Mouse (Mus musculus): Measurements from ENCODE around the gene Bicral. TPM values are rescaled to one million over a fixed set of nuclear protein-coding genes. Genes with fewer than 3 reads are reported as not detected.

Gene Bicral
- polyA plus RNA-seq, 1 experiment = 5.1 TPM

GRCm38 (mm10) chr17:46820628-46821027 is 37.7 kb downstream of the Bicral start:
- H3ac ChIP-seq (ENCODE audit: control insufficient read depth, insufficient read length) = no peak overlapping the region
- peaks cover 18% of the 10 kb centered on the region for H3K36me3 ChIP-seq (ENCODE audit: control insufficient read depth, insufficient read depth)
- H3K27me3 ChIP-seq (ENCODE audit: control insufficient read depth, insufficient read depth, insufficient read length) = no peaks in the 10 kb centered on the region
- no peaks in the 10 kb centered on the region for H3K79me2 ChIP-seq (ENCODE audit: control insufficient read depth, insufficient read depth)
- no peak overlapping the region for H3K4me3 ChIP-seq
- TF ChIP-seq MYOG (IDR thresholded peaks at IDR 0.05; ENCODE audit: control insufficient read depth in 1 of 3, insufficient read depth in 1 of 3, insufficient read length in 2 of 3, low read depth in 2 of 3) = no peak
- TF ChIP-seq TCF3 (IDR thresholded peaks at IDR 0.05; ENCODE audit: insufficient read length, low read depth) = no peak
- TF ChIP-seq REST (IDR thresholded peaks at IDR 0.05; ENCODE audit: insufficient read depth, insufficient read length) = no peak
- TF ChIP-seq E2F4 (IDR thresholded peaks at IDR 0.05; ENCODE audit: insufficient read depth) = no peak
- TF ChIP-seq MAX (IDR thresholded peaks at IDR 0.05; ENCODE audit: low read depth) = no peak
- TF ChIP-seq SRF (IDR thresholded peaks at IDR 0.05; ENCODE audit: control insufficient read depth, insufficient read length, low read depth) = no peak
- TF ChIP-seq POLR2A (IDR thresholded peaks at IDR 0.05; ENCODE audit: insufficient read length, low read depth) = no peak
- TF ChIP-seq TCF12 (IDR thresholded peaks at IDR 0.05; ENCODE audit: insufficient read depth, poor library complexity, severe bottlenecking) = no peak
- TF ChIP-seq USF1 (IDR thresholded peaks at IDR 0.05; ENCODE audit: low read depth) = no peak
- TF ChIP-seq POLR2AphosphoS2 (IDR thresholded peaks at IDR 0.05; ENCODE audit: insufficient read length, low read depth) = no peak
- TF ChIP-seq CEBPB (IDR thresholded peaks at IDR 0.05; ENCODE audit: insufficient read depth, poor library complexity, severe bottlenecking) = no peak
- no peak for TF ChIP-seq MYOD1 (IDR thresholded peaks at IDR 0.05; ENCODE audit: control insufficient read depth in 1 of 3, insufficient read length in 2 of 3, low read depth in 2 of 3)
- no peak overlapping the region for H3K4me2 ChIP-seq (ENCODE audit: low read depth)

- peaks cover 13% of the 10 kb centered on the region for H3K36me3 ChIP-seq (ENCODE audit: control insufficient read depth, insufficient read depth)
- TF ChIP-seq CEBPB (IDR thresholded peaks at IDR 0.05; ENCODE audit: insufficient read depth, poor library complexity, severe bottlenecking) (no peak), TCF12 (IDR thresholded peaks at IDR 0.05; ENCODE audit: insufficient read depth, poor library complexity, severe bottlenecking) (no peak), SRF (IDR thresholded peaks at IDR 0.05; ENCODE audit: control insufficient read depth, insufficient read length, low read depth) (no peak), REST (IDR thresholded peaks at IDR 0.05; ENCODE audit: insufficient read depth, insufficient read length) (no peak), MYOD1 (IDR thresholded peaks at IDR 0.05; ENCODE audit: control insufficient read depth in 1 of 3, insufficient read length in 2 of 3, low read depth in 2 of 3) (no peak), MAX (IDR thresholded peaks at IDR 0.05; ENCODE audit: low read depth) (no peak), POLR2A (IDR thresholded peaks at IDR 0.05; ENCODE audit: insufficient read length, low read depth) (no peak), MYOG (IDR thresholded peaks at IDR 0.05; ENCODE audit: control insufficient read depth in 1 of 3, insufficient read depth in 1 of 3, insufficient read length in 2 of 3, low read depth in 2 of 3) (no peak), TCF3 (IDR thresholded peaks at IDR 0.05; ENCODE audit: insufficient read length, low read depth) (no peak), USF1 (IDR thresholded peaks at IDR 0.05; ENCODE audit: low read depth) (no peak), E2F4 (IDR thresholded peaks at IDR 0.05; ENCODE audit: insufficient read depth) (no peak), POLR2AphosphoS2 (IDR thresholded peaks at IDR 0.05; ENCODE audit: insufficient read length, low read depth) (no peak)
- H3K4me2 ChIP-seq (ENCODE audit: low read depth) = no peak overlapping the region
- no peaks in the 10 kb centered on the region for H3K27me3 ChIP-seq (ENCODE audit: control insufficient read depth, insufficient read depth, insufficient read length)
- no peak overlapping the region for H3K4me3 ChIP-seq
- H3K79me2 ChIP-seq (ENCODE audit: control insufficient read depth, insufficient read depth) = no peaks in the 10 kb centered on the region
- no peak overlapping the region for H3ac ChIP-seq (ENCODE audit: control insufficient read depth, insufficient read length)
Observed at GRCm38 (mm10) chr17:46817734-46818158, 40.5 kb downstream of the Bicral start.

GRCm38 (mm10) chr17:46816306-46816705 is 42.0 kb downstream of the Bicral start:
- Histone ChIP-seq H3K4me3 (no peak overlapping the region), H3ac (ENCODE audit: control insufficient read depth, insufficient read length) (no peak overlapping the region), H3K27me3 (ENCODE audit: control insufficient read depth, insufficient read depth, insufficient read length) (no peaks in the 10 kb centered on the region), H3K36me3 (ENCODE audit: control insufficient read depth, insufficient read depth) (peaks cover 13% of the 10 kb centered on the region), H3K4me2 (ENCODE audit: low read depth) (no peak overlapping the region), H3K79me2 (ENCODE audit: control insufficient read depth, insufficient read depth) (no peaks in the 10 kb centered on the region)
- TF ChIP-seq SRF (IDR thresholded peaks at IDR 0.05; ENCODE audit: control insufficient read depth, insufficient read length, low read depth) (no peak), MYOG (IDR thresholded peaks at IDR 0.05; ENCODE audit: control insufficient read depth in 1 of 3, insufficient read depth in 1 of 3, insufficient read length in 2 of 3, low read depth in 2 of 3) (peak in 1 of 3 experiments; percentile 16), TCF3 (IDR thresholded peaks at IDR 0.05; ENCODE audit: insufficient read length, low read depth) (no peak), MYOD1 (IDR thresholded peaks at IDR 0.05; ENCODE audit: control insufficient read depth in 1 of 3, insufficient read length in 2 of 3, low read depth in 2 of 3) (peak in 1 of 3 experiments; percentile 15)

- Histone ChIP-seq H3K79me2 (ENCODE audit: control insufficient read depth, insufficient read depth) (no peaks in the 10 kb centered on the region), H3ac (ENCODE audit: control insufficient read depth, insufficient read length) (no peak overlapping the region), H3K4me2 (ENCODE audit: low read depth) (no peak overlapping the region), H3K36me3 (ENCODE audit: control insufficient read depth, insufficient read depth) (peaks cover 8% of the 10 kb centered on the region), H3K4me3 (no peak overlapping the region), H3K27me3 (ENCODE audit: control insufficient read depth, insufficient read depth, insufficient read length) (no peaks in the 10 kb centered on the region)
- no peak for TF ChIP-seq TCF3 (IDR thresholded peaks at IDR 0.05; ENCODE audit: insufficient read length, low read depth)
Observed at GRCm38 (mm10) chr17:46814497-46814896, 43.8 kb downstream of the Bicral start.

GRCm38 (mm10) chr17:46813637-46814036 is 44.6 kb downstream of the Bicral start:
- Histone ChIP-seq H3K79me2 (ENCODE audit: control insufficient read depth, insufficient read depth) (no peaks in the 10 kb centered on the region), H3K36me3 (ENCODE audit: control insufficient read depth, insufficient read depth) (peaks cover 8% of the 10 kb centered on the region), H3K27me3 (ENCODE audit: control insufficient read depth, insufficient read depth, insufficient read length) (no peaks in the 10 kb centered on the region), H3K4me2 (ENCODE audit: low read depth) (no peak overlapping the region), H3ac (ENCODE audit: control insufficient read depth, insufficient read length) (no peak overlapping the region), H3K4me3 (no peak overlapping the region)
- TF ChIP-seq REST (IDR thresholded peaks at IDR 0.05; ENCODE audit: insufficient read depth, insufficient read length) = no peak
- no peak for TF ChIP-seq MAX (IDR thresholded peaks at IDR 0.05; ENCODE audit: low read depth)
- TF ChIP-seq E2F4 (IDR thresholded peaks at IDR 0.05; ENCODE audit: insufficient read depth) = no peak
- no peak for TF ChIP-seq TCF3 (IDR thresholded peaks at IDR 0.05; ENCODE audit: insufficient read length, low read depth)
- no peak for TF ChIP-seq CEBPB (IDR thresholded peaks at IDR 0.05; ENCODE audit: insufficient read depth, poor library complexity, severe bottlenecking)
- TF ChIP-seq POLR2A (IDR thresholded peaks at IDR 0.05; ENCODE audit: insufficient read length, low read depth) = no peak
- TF ChIP-seq MYOG (IDR thresholded peaks at IDR 0.05; ENCODE audit: control insufficient read depth in 1 of 3, insufficient read depth in 1 of 3, insufficient read length in 2 of 3, low read depth in 2 of 3) = no peak
- TF ChIP-seq TCF12 (IDR thresholded peaks at IDR 0.05; ENCODE audit: insufficient read depth, poor library complexity, severe bottlenecking) = no peak
- no peak for TF ChIP-seq POLR2AphosphoS2 (IDR thresholded peaks at IDR 0.05; ENCODE audit: insufficient read length, low read depth)
- no peak for TF ChIP-seq USF1 (IDR thresholded peaks at IDR 0.05; ENCODE audit: low read depth)
- no peak for TF ChIP-seq SRF (IDR thresholded peaks at IDR 0.05; ENCODE audit: control insufficient read depth, insufficient read length, low read depth)
- no peak for TF ChIP-seq MYOD1 (IDR thresholded peaks at IDR 0.05; ENCODE audit: control insufficient read depth in 1 of 3, insufficient read length in 2 of 3, low read depth in 2 of 3)

Measured in myocyte (in vitro differentiated cells).